Mouse (Mus musculus): ENCODE measurements around the gene Mpnd. TPM values are rescaled to one million over a fixed set of nuclear protein-coding genes. Genes with fewer than 3 reads are reported as not detected.
A peak's percentile ranks its signal among the peaks of the same experiment; 100 is the strongest.

The Mpnd gene
- polyA plus RNA-seq, 1 experiment from 2014 or later: 20.4 TPM

DNA sequence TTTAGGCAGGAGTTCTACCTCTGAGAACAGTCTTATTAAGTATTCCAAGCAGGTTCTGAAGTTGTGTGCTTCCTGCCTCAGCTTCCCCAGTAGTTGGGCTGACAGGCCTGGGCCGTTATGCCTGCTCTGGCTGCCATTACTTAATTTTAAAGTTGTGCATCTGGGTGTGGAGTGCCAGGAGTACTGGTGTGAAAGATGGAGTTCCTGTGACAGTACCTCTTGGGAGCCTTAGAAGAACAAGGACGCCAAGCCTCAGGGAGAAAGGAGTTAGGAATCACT, 4.4 kb downstream of the Mpnd start:
- no peak for ATAC-seq (ENCODE audit: insufficient read depth)
- Histone ChIP-seq H3K27me3 (peaks cover 6% of the 10 kb centered on the region; the same call in 1 of the 2 replicates), H3K4me1 (replicated peaks) (peaks cover 43% of the 10 kb centered on the region), H3K9ac (peak overlapping the region; percentile 69; the same call in 1 of the 2 replicates), H3K4me3 (replicated peaks) (peak overlapping the region; percentile 78), H3K36me3 (replicated peaks) (peaks cover 13% of the 10 kb centered on the region; the same call in 1 of the 2 replicates), H3K27ac (replicated peaks) (no peak overlapping the region), H3K9me3 (replicated peaks) (no peaks in the 10 kb centered on the region), H3K4me2 (peak overlapping the region; percentile 99)
- 58% methylated on average over 2 of the region's 2 CpGs for WGBS (ENCODE audit: insufficient replicate concordance)

DNA sequence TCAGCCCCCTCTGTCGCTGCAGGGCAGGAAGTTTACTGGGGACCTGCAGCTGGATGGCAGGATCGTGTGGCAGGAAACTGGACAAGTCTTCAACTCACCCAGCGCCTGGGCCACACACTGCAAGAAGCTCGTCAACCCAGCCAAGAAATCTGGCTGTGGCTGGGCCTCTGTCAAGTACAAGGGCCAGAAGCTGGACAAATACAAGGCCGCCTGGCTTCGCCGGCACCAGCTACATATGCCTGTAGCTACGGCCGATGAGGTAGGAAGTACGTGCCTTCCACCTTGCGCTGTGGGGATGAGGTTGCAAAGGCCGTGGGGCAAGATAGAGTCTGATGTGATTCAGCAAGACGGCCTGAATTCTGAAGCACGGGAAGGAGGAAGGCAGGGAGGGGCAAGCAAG, 4.7 kb downstream of the Mpnd start:
- peak overlapping the region; percentile 99 for H3K4me2 ChIP-seq
- H3K9me3 ChIP-seq (replicated peaks): no peaks in the 10 kb centered on the region
- H3K27ac ChIP-seq (replicated peaks): no peak overlapping the region
- H3K4me3 ChIP-seq (replicated peaks): peak overlapping the region; percentile 78; the same call in 1 of the 2 replicates
- H3K4me1 ChIP-seq (replicated peaks): peaks cover 42% of the 10 kb centered on the region
- 61% methylated on average over 14 of the region's 14 CpGs for WGBS (ENCODE audit: insufficient replicate concordance)
- H3K9ac ChIP-seq: no peak overlapping the region
- no peak for ATAC-seq (ENCODE audit: insufficient read depth)
- H3K27me3 ChIP-seq: peaks cover 6% of the 10 kb centered on the region; the same call in 1 of the 2 replicates
- peaks cover 16% of the 10 kb centered on the region for H3K36me3 ChIP-seq (replicated peaks)

DNA sequence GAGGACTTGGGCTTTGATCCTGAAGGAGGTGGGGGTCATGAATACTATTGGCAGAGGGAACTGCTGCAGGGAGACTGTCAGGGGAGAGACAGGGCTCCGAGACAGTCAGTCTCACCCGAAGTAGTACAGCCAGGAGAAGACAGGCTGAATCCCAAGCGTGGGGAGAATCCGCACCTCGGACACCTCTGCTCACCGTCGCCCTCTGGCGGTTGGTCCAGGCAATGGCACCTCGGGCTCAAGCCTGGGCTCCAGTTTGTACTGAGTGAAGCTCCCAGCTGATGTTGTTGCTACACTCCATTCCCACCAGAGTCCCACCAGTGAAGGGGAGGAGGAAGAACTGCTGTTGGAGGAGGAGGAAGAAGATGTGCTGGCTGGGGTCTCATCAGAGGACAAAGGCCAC, 5.2 kb downstream of the Mpnd start:
- H3K4me3 ChIP-seq (replicated peaks): peak overlapping the region; percentile 78; the same call in 1 of the 2 replicates
- no peaks in the 10 kb centered on the region for H3K9me3 ChIP-seq (replicated peaks)
- peaks cover 6% of the 10 kb centered on the region; the same call in 1 of the 2 replicates for H3K27me3 ChIP-seq
- ATAC-seq (ENCODE audit: insufficient read depth): no peak
- WGBS (ENCODE audit: insufficient replicate concordance): 1% methylated on average over 9 of the region's 9 CpGs
- H3K27ac ChIP-seq (replicated peaks): no peak overlapping the region
- peaks cover 21% of the 10 kb centered on the region for H3K36me3 ChIP-seq (replicated peaks)
- no peak overlapping the region for H3K9ac ChIP-seq
- H3K4me1 ChIP-seq (replicated peaks): peaks cover 38% of the 10 kb centered on the region
- H3K4me2 ChIP-seq: peak overlapping the region; percentile 99

DNA sequence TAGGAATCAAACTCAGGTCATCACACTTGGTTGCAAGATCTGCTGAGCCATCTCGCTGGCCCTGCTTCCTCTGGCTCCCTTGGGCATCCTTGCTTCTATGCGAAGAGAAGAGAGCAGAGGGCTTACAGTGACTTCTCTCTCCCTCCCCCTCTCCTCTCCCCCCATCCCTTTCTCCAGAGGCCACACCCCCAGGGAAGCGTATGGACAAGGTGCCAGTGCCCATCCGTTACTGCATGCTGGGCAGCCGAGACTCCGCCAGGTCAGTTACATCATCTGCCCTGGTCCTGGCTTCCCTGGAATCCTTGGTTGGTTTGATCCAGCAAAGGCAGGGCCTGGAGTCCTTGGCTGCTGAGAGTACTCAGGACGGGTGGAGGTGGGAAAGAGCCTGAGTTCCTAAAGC, 5.9 kb downstream of the Mpnd start:
- peaks cover 6% of the 10 kb centered on the region; the same call in 1 of the 2 replicates for H3K27me3 ChIP-seq

DNA sequence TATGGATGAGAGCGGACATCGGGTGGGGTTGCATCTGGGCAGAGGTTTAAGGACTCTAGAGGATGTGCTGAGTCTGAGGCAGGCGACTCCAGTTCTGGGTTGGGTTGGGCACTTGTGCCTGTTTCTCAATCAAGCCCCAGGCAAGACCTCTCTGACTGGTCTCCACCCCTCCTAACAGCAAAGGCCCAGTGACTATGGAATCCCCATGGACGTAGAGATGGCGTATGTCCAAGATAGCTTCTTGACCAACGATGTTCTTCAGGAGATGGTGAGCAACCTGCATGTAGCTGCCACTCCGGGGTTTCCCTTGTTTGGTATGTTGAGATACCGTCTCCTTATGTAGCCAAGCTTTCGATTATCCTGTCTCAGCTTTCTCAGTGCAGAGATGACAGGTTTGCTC, 9.8 kb downstream of the Mpnd start:
- ATAC-seq (ENCODE audit: insufficient read depth): no peak
- peaks cover 66% of the 10 kb centered on the region for H3K36me3 ChIP-seq (replicated peaks)
- 82% methylated on average over 9 of the region's 9 CpGs for WGBS (ENCODE audit: insufficient replicate concordance)
- H3K27ac ChIP-seq (replicated peaks): no peak overlapping the region
- H3K9ac ChIP-seq: no peak overlapping the region
- H3K4me2 ChIP-seq: no peak overlapping the region
- no peak overlapping the region for H3K4me3 ChIP-seq (replicated peaks)
- no peaks in the 10 kb centered on the region for H3K9me3 ChIP-seq (replicated peaks)
- H3K27me3 ChIP-seq: peaks cover 2% of the 10 kb centered on the region; the same call in 1 of the 2 replicates
- H3K4me1 ChIP-seq (replicated peaks): peaks cover 7% of the 10 kb centered on the region

More for the DNA sequence above, 5.9 kb downstream of the Mpnd start:
- no peaks in the 10 kb centered on the region for H3K9me3 ChIP-seq (replicated peaks)
- H3K4me1 ChIP-seq (replicated peaks): peaks cover 38% of the 10 kb centered on the region
- H3K9ac ChIP-seq: no peak overlapping the region
- 73% methylated on average over 7 of the region's 7 CpGs for WGBS (ENCODE audit: insufficient replicate concordance)
- no peak for ATAC-seq (ENCODE audit: insufficient read depth)
- no peak overlapping the region for H3K4me3 ChIP-seq (replicated peaks)
- H3K4me2 ChIP-seq: no peak overlapping the region
- H3K27ac ChIP-seq (replicated peaks): no peak overlapping the region
- peaks cover 28% of the 10 kb centered on the region for H3K36me3 ChIP-seq (replicated peaks)

DNA sequence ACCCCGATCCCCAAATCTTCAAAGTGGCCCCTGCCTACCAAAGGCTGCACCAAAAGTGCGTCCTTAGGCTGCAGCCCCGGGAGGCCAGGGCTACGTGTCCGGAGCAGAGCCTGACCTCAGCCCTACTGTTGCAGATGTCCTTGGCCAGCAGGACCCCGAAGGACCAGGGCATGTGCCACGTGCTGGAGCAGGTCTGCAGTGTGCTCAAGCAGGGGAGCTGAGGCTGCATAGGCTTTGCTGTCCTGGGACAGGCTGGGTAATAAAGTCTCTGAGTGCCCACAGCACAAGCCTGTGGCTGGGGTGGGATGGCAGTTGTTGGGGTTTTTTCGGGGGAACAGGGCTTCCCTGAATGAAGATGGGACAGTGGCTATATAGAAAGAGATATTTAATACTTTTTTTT, 10.9 kb downstream of the Mpnd start:
- Histone ChIP-seq H3K4me2 (no peak overlapping the region), H3K27ac (replicated peaks) (no peak overlapping the region), H3K4me3 (replicated peaks) (no peak overlapping the region), H3K9ac (no peak overlapping the region), H3K36me3 (replicated peaks) (peaks cover 77% of the 10 kb centered on the region), H3K4me1 (replicated peaks) (peaks cover 5% of the 10 kb centered on the region), H3K27me3 (no peaks in the 10 kb centered on the region), H3K9me3 (replicated peaks) (no peaks in the 10 kb centered on the region)
- no peak for ATAC-seq (ENCODE audit: insufficient read depth)
- 77% methylated on average over 8 of the region's 8 CpGs for WGBS (ENCODE audit: insufficient replicate concordance)

DNA sequence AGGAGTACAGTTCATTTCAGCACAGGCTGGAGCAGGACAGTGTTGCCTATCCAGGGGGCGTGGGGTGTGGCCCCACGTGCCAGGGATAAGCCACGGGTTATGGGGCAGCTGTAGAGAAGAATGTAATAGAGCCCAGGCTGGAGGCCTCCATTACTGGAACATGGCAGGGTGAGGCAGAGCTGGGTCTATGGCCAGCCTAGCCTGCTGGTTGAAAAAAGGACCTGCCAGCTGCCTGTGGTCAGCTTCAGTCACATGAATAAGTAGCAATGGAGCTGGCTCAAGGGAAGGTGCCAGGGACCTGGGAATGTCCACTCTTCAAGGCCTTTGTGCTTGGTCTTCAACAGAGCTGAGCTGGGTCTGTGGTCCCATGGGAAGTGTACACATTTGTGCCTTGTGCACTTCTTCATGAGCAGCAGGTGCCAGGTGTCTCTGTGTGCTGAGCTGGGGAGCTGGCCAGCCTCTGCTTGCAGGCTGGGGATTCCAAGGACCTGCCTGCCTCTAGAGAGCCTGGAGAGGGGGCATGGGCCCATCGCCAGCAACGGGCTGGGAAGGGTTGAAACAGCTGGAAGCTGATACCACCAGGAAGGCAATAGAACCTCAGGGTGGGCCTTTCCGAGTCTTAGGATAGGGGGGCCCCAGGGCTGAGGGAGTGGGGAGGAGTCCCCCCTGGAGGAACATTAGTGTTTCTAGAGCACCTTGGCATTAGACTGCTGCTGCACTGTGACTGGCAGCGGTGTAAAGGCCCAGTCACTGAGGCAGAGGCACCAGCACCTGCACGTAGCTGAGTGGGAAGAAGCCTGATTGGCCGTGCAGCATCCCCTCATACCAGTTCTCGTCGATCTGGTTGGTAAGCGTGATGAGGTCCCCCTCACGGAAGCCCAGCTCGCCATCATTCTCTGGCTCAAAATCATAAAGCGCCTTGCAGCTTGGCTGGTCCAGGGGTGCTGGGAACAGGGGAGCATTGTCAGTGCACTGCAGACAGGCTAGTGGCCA, 11.6 kb downstream of the Mpnd start:
- H3K27me3 ChIP-seq: no peaks in the 10 kb centered on the region
- H3K9me3 ChIP-seq (replicated peaks): no peaks in the 10 kb centered on the region
- H3K4me1 ChIP-seq (replicated peaks): peaks cover 12% of the 10 kb centered on the region
- H3K36me3 ChIP-seq (replicated peaks): peaks cover 78% of the 10 kb centered on the region
- no peak overlapping the region for H3K27ac ChIP-seq (replicated peaks)
- no peak overlapping the region for H3K9ac ChIP-seq
- no peak overlapping the region for H3K4me3 ChIP-seq (replicated peaks)
- 83% methylated on average over 15 of the region's 15 CpGs for WGBS (ENCODE audit: insufficient replicate concordance)
- no peak overlapping the region for H3K4me2 ChIP-seq
- no peak for ATAC-seq (ENCODE audit: insufficient read depth)

DNA sequence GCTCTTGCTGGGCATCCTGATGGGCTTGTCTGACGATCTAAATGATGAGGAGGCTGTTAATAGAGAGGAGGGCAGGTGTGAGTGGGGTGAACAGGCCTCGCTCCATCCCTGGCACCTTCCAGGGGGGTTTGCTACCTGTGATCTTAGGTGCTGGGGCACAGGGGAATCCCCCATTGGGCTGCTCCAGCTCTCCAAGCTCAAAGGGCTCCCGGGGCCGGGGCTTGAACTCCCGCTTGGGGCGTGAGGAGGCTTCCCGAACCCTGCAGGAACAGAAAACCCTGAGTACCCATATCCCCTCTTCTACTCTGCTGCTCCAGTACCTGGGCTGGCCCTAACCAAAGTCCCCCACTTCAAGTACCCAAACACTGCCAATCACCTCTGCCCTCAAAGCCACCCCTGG, 12.3 kb downstream of the Mpnd start:
- Histone ChIP-seq H3K9ac (no peak overlapping the region), H3K36me3 (replicated peaks) (peaks cover 73% of the 10 kb centered on the region)
- WGBS (ENCODE audit: insufficient replicate concordance): 85% methylated on average over 7 of the region's 7 CpGs

DNA sequence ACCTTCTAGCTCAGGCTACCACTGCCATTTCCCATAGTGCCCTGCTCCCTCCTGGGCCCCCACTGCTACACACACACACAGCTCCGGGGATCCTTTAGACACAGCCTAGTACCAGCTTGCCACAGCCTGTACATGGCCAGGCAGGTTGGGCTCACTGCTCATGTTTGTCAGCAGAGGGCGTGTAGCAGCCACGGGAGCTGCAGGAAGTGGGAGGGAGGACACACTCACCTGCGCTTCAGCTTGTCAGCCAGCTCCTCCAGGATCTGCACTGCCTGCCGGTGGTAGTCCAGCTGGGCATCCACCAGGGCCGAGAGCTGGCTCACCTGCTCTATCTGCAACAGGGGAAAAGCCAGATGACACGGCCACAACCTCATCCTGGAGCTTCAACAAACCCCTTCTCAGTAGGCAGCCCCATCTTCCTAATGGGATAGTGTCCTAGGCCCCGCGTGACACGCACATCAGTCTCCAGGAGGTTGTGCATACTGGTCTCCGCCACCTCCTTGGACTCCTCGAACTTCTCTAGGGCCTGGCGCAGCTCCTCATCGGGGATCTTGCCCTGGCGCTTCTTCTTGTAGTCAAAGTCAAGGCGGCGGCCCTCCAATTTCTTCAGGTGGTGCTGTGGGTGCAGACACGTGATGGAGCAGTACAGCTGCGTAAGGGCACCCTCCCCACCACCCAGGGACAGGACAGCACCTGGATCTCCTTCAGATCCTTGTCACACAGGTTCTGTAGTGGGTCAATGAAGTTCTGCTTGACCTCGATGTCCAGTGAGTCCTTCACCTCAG, 13.0 kb downstream of the Mpnd start:
- H3K27ac ChIP-seq (replicated peaks): no peak overlapping the region
- H3K4me2 ChIP-seq: no peak overlapping the region
- WGBS (ENCODE audit: insufficient replicate concordance): 70% methylated on average over 20 of the region's 20 CpGs
- peaks cover 26% of the 10 kb centered on the region for H3K4me1 ChIP-seq (replicated peaks)
- ATAC-seq (ENCODE audit: insufficient read depth): no peak
- no peak overlapping the region for H3K9ac ChIP-seq
- H3K4me3 ChIP-seq (replicated peaks): no peak overlapping the region
- no peaks in the 10 kb centered on the region for H3K9me3 ChIP-seq (replicated peaks)
- peaks cover 68% of the 10 kb centered on the region for H3K36me3 ChIP-seq (replicated peaks)
- no peaks in the 10 kb centered on the region for H3K27me3 ChIP-seq

More for the DNA sequence above, 12.3 kb downstream of the Mpnd start:
- no peak for ATAC-seq (ENCODE audit: insufficient read depth)
- no peak overlapping the region for H3K4me2 ChIP-seq
- H3K27ac ChIP-seq (replicated peaks): no peak overlapping the region
- H3K4me3 ChIP-seq (replicated peaks): no peak overlapping the region
- peaks cover 20% of the 10 kb centered on the region for H3K4me1 ChIP-seq (replicated peaks)
- H3K27me3 ChIP-seq: no peaks in the 10 kb centered on the region
- no peaks in the 10 kb centered on the region for H3K9me3 ChIP-seq (replicated peaks)

DNA sequence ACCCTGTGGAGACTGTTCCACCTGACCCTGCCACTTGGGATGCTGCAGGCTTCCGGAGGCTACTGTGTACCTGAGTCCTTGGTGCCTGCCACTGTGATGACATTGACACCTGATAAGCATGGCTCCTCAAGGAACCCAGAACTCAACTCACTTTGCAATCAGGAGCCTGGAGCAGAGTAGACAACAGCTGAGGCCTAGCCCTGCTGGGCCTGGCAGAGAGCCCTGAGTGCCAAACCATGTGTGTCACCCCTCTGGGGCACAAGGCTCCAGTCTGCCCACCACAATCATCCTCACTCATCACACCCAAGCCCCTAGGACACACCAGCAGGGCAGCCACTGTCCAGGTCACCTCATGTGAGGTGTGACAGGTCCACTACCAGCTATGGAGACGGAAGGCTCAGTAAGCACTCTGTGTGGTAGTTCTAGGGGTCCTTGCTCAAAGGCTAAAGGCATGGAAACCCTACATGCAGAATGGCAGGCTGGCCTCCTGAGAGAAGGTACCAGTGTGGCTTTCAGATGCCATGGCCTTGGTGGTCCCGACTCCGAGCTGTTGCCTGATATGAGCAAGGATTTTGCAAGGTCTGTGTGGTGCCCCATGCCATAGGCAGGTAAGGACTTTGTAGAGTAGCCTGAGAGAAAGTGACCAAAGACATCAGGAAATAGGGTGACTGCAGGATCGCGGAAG, 15.0 kb downstream of the Mpnd start:
- Histone ChIP-seq H3K27me3 (no peaks in the 10 kb centered on the region), H3K4me1 (replicated peaks) (peaks cover 42% of the 10 kb centered on the region), H3K9me3 (replicated peaks) (no peaks in the 10 kb centered on the region), H3K9ac (no peak overlapping the region), H3K4me2 (no peak overlapping the region), H3K27ac (replicated peaks) (no peak overlapping the region), H3K36me3 (replicated peaks) (peaks cover 66% of the 10 kb centered on the region), H3K4me3 (replicated peaks) (no peak overlapping the region)
- no peak for ATAC-seq (ENCODE audit: insufficient read depth)
- 82% methylated on average over 6 of the region's 6 CpGs for WGBS (ENCODE audit: insufficient replicate concordance)
